Mouse (Mus musculus) layer of hippocampus, adult 18-20 months (tissue): ENCODE data around the gene Brinp1. TPM values are rescaled to one million over a fixed set of nuclear protein-coding genes. Genes with fewer than 3 reads are reported as not detected.

Experiments
- DNase-seq, 2 experiments: peaks; one replicate each; pipeline ENCODE4 v3.0.0; 2022; ENCODE audit warnings: low spot score in 2 of 2
- long read RNA-seq: library from polyadenylated mRNA; stranded (forward); transcript quantifications from one replicate; pipeline ENCODE4 v2.0.0, GENCODE M21; 2021
- total RNA-seq, 2 experiments: library from RNA; stranded (reverse); gene quantifications; 2 replicates each; pipeline ENCODE4 v1.2.3; 2021

The Brinp1 gene
- 100 to 1,000 TPM; 191 to 210 TPM for total RNA-seq
- long read RNA-seq, transcript Brinp1-201 (8 exons, 3,212 nt) = major isoform, 177 of 217 reads
- long read RNA-seq, partial matches to known transcripts = 11 of 217 reads
- long read RNA-seq, other reads (novel, unspliced or antisense) = 29 of 217 reads

DNA sequence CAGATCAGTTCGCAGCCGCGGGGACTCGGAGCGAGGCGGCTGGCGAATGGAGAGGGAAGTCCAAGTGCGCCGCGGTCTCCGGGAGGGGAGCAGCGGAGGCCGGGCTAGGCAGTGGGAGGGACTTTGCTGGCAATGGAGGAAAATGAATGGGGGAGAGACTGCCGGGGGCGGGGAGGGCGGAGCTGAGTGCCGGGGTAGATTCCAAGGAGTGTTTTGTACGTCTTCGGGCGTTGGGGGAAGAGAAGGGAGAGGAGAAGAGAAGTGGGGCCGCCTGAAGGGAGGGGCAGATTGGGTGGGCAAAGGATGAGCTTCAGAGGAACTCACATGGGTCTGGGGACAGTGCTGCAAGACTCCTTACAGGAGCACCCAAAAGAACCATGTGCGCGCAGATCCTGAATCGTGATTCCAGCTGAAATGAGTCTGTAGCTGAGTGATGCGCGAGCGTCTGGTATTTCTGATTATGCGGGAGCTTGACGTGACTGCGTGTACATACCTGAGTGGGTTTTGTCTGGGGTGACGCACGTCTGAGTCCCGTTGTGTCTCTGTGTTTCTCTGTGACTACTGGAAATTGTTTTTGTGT is at the start of gene Brinp1:
Gene Brinp1 (minus strand): TSS at position 76 of the 580 bp plus-strand sequence.
- DNase-seq = peak; percentile 90 to 94

DNA sequence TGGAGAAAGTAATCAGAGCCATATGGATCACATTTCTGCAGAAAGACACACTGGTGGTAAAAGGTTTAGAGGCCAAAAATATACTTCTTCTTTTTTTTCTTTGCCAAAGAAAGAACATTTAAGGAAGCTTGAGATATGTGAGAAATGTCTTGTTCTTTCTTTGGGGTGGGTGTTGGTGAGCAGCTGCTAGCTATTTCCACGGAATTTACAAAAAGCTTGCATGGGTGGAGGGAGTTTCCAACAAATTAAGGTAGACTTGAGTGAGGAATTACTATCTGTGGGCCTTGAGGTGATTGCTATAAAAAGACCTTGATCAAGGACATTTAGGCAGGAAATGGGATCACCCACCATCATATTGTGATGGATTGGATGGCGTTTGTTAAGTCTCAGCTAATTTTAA is 3.1 kb upstream of the Brinp1 start:
- DNase-seq = peak in 1 of 2 experiments; percentile 50

DNA sequence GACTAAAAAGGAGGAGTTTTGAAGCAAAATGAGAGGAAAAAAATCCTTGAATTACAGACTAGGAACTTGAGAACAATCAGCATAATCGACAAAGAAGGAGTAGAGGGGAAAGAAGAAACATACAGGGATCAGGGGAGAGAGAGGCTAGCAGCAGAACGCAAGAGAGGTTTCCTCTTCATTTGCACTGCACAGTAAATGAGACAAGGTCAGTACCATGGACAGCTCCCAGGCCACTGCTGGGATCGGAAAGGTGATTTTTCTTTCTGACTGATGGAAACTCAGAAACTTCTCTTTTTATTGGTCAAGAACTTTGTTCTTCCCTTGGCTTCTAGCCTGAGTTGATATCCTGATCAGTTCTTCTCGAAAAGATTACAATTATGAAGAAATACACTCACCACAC is 1.4 kb upstream of the Brinp1 start:
- no peak for DNase-seq

DNA sequence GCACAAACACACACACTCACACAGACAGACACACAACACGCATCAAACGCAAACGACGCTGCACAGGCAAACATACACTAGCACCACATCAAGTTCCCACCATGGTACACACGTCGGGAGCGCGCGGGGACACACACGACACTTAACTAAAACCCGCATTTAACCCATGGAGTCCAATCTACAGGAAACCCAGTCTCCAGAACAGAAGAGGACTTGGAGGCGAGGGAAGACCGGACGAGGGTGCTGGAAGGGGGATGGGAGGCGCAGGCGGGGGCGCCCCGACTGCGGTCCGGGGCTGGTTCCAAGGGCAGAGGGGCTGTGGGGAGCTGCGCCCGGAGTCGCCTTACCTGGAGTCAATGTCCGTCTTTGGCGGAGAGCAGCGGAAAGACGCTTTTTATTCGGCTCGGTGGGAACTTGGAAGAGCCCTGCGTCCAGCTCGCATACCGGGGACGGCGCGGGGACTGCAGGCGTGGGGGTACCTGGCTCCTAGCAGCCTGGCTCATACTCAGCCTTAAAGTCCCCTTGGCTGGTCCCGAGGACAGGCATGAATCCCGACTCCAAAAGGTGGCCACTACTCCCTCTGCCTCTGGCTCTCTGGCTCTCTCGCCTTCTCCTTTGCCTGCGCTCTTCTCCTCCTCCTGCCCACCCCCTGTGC is 403 bp downstream of the Brinp1 start:
- peak in 1 of 2 experiments; percentile 42 for DNase-seq

DNA sequence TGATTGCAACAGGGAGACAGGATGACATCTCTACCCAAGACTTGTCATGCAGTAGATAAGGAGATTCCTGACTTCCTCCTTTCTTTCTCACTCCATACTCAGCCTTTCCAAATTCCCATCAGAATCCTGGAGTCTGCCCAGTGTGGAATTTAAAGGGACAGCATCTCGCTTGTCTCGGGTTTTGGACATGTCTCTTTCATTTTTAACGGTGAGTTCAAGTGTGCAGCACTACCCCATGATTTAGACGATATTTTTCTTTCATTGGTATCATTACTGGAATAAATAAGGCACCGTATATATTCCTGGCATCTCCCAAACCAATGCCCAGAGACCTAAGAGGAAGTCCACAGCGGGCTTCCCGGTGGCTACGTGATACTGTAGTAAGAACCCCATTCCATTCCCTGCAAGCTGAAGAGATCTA is 1.1 kb downstream of the Brinp1 start:
- peak in 1 of 2 experiments; percentile 40 for DNase-seq

DNA sequence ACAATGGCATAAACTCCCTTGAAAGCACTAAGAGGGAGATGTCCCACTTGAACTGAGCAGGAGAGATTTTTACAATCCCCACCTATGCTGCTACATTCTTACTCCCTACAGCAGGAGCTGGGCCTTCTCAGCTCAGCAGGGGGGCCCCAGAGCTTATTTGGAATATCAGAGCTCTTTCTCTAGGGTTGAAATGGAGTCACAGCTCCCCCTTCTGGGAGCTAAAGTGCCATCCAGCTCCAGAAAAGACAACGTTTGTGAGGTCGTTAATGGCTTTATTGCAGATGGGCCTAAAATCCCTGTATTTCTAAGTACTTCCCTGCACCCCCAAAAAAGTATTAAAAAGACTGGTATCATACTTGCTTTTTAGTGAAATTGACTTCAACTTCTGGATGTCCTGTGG is 3.6 kb downstream of the Brinp1 start:
- peak; percentile 76 to 89 for DNase-seq

DNA sequence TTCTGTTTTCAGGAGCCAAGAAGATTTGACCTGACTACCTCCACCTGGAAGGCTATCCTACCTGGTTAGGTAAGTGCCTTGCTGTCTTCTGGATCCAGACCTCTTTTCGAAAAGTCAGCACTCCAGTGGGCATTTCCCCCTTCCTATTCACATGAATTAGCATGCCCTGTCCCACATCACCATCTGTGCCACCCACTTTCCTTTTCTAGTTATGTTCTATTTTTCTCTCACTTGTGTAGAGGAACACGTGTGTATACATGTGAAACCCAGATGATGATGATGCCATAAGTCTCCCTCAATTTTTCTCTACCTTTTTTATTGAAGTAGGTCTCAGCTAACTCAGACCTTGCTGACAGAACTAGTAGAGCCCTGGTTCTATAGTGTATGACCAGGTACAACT is 11.3 kb downstream of the Brinp1 start:
- peak in 1 of 2 experiments; percentile 52 for DNase-seq

DNA sequence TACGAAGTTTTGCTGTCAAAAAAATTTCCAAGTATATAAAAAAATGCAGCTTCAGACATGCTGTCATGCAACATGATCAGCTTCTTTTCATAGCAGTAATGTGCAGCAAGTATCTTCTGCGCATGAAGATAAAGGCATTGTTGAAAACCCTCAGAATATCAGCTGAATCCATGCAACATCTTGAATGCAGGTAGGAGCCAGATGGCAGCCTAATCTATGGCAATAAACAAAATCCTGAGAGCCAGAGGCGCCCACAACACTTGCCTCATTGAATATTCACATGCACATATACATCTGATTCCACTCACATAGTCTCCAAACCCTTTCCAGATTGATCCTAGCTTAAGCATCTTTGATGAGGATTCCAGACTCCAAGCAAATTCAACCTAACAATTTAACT is 24.2 kb downstream of the Brinp1 start:
- DNase-seq = peak in 1 of 2 experiments; percentile 66

DNA sequence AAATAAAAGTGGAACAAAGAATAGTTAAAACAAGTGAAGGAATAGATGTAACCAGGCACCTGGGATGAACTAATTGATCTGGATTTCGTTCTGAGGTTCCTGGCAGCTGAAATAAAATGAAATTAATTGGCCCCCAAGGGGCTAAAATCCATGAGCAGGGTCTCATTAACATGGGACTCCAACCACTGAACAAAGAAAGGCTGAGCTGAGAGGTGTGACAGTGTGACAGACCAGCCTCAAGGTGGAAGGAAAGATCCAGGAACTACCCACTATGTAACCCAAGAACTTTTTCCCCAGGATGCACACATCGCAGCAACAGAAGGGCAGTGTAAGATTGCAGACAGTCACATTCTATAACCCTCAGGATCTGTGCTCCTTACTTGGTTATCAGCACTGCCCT is 28.1 kb downstream of the Brinp1 start:
- no peak for DNase-seq

DNA sequence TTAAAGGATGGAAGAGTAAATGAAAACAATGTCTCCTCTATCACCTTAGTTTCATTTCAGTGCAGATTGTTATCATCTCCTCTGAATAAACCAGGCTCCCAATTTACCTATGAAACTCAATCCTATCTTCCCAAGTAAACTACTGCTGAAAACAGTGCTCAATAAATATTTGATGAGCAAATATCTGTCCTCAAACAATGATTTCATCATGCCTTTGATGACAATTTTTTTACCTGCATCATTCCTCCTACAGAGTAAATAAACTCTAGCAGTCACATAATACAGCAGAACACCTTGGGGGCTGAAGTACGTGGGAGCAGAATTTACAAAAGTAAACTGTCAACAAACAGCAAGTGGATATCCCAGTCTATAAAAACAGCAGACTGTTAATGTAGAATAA is 31.3 kb downstream of the Brinp1 start:
- DNase-seq = no peak

DNA sequence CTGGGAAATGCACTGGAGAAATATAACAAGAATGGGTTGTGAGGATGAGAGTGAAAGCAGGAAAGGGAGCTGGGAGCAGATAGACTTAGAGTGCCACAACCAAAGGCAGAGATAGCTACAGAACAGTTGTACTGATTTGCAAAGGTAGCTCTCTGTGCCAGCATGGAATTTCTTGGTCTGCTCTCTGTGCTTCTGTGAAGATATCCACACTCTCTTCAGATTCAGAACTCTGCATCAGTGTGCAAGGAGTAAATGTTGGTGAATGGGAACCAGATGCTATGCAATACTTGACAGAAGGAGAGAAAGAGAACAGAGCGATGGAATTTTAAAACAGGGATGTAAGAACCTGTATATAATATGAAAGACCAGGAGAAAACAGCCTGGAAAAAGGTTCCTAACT is 31.7 kb downstream of the Brinp1 start:
- no peak for DNase-seq

DNA sequence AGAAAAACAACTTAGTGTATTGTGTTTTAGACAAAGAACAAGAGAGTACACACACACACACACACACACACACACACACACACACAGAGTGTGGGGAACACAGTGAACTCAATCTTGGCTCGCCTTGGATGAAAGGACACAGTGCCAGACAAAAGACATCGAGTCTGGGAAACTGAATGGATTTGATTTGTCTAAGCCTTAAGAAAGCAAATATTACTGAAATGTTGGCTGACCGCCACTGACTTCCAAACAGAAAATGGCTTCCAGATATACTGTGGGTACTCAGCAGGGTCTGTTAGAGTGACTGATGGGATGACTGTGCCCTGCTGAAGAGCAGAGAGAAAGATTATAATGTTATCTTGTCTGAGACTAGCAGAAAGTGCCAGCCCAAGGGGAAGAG is 34.1 kb downstream of the Brinp1 start:
- DNase-seq = no peak

DNA sequence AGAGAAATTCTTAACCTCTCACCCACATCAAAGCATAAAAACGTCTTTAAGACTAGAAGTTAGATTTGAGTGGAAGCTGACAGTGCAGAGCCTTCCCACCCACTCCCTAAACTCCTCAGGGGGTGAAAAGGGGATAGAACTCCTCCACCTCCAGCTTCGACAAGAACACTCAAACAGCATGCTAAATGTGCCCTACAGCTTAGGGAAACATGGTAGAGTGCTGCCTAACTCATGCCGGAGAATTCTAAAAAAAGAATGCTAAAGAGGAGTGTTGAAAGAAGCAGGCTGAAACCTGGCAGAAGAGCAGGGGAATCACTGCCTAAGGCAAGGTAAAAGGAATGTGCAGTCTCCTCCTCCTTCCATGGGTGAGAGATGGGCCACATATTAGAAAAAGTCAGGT is 43.3 kb downstream of the Brinp1 start:
- DNase-seq = no peak

DNA sequence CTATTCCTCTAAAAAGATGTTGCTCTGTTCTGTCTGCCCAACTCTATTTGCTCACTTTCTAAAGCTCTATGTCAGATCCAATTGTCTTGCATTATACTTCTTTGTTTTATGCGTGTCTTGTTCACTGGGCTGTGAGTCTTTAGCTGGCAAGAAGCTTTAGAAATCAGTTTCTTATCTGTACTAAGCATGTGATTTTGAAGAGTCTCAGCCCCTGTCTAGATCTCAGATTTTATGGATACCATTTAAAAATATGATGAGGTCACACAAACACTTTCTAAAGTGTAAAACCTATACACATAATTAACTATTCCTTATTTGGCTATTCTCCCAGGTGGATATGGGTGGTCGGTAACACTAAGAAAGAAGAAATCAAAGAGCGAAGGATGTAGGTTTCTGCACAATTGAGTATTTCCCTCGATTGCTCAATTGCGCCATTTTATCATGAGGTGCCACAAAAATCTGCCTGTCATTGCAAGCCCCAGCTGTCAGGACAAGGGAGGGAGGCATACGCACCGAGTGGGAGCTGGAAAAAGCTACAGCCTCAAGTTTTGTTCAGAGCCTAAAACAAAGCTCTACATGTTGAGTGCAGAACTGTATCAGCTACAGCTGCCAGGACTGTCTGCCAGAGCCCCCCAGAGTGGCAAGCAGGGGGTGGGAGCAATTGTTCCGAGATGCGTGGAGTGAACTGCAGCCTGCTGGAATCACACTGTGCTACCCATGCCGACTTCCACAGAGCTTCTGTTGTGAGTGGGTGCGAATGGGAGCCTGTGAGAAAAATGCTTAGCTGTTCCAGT is 47.6 kb downstream of the Brinp1 start:
- peak; percentile 91 to 94 for DNase-seq

DNA sequence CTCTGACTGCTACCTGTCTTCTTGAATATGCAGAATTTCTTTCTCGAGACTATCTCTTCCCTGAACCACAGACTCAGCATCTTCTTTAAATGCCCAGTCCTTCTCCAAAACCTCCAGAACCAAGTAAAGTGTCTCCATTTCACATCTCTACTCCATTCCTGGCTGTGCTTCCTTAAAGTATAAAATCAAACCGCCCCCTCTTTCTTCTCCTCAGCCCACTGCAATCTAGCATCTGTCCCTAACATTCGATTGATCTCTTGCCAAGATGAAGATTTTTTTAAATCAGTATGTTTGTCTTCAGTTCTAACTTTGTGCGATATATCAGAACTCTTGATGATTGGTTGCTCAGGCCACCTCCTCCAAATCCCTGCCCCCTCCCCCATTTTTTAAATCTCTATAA is 63.7 kb downstream of the Brinp1 start:
- peak in 1 of 2 experiments; percentile 42 for DNase-seq

DNA sequence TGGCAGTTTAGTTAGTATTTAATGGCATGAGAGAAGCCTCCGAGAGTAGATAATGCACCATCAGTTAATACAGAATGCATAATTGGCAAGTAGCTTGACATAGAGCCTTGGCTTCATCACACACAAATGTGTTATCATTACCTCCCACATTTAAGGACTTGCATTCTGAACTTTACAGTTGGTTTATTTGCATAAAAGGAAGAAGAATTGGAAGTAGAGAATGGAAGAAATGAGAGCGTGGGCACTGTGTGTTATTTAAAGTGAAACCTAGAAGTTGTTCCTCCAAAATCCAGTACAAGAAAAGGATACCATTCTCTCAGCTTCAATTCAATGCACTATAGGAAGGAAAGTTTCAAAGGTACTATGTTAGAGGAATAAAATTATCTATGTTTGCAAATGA is 67.9 kb downstream of the Brinp1 start:
- peak in 1 of 2 experiments; percentile 23 for DNase-seq

DNA sequence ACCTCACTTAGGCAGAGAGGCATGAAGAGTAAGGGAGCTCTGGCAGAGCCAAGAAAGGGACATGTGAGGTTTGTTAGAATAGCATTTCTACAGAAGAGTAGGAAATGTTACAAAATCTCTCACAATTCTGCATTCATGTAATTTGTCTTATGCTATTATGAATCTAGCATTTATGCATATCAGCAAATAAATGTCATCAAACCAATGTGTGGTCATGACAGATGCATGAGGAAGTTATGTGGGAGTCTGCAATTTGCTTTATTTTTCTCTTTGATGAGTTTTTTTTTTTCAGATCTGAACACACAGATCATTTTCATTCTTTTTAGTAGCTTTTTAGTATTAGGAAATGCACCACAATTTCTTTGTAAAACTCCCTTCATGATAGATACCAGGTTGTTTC is 82.2 kb downstream of the Brinp1 start:
- peak in 1 of 2 experiments; percentile 70 for DNase-seq

DNA sequence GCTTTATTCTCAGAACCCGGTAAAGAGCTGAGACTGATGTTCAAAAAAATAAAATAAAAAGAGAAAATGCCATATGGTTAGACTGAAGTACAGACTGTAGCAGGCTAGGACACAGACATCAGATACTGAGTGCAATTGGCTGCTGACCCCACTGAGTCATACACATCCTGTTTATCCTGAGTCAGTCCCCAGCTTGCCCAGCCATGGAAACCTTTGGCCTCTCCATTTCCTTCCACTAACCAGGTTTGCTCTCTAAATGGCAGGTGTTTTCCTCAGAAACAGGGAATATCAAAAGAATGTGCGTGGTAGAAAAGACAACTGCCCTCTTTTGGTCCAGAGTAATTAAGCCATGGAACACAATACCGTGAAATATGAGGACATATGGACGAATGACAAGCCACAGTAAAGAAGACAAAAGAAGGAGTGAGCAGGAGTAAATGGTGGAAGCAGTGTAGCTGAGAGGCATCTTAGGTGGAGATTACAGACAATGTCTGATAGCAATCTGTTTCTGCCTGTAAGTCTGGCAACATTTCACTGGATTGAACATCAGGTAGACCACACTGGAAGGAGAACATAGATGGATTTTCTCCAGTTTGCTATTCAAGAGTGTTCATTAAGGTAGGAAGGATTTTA is 88.9 kb downstream of the Brinp1 start:
- DNase-seq = no peak

DNA sequence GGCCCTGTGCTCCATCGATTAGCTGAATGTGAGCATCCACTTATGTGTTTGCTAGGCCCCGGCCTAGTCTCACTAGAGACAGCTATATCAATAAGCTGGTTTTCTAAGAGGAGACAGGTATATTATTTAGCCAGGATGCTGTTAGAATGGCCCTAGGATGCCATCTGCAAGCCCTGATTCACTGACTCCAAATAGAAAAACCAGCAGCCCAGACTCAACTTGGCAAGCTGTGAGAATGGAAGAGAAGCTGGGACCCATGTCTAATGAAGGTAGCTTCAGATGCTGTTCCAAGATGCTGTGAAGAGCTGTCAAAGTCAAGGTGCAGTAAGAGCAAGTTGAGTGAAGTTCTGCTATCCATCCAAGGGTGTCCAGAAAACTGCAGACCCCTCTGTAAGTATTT is 89.5 kb downstream of the Brinp1 start:
- no peak for DNase-seq

DNA sequence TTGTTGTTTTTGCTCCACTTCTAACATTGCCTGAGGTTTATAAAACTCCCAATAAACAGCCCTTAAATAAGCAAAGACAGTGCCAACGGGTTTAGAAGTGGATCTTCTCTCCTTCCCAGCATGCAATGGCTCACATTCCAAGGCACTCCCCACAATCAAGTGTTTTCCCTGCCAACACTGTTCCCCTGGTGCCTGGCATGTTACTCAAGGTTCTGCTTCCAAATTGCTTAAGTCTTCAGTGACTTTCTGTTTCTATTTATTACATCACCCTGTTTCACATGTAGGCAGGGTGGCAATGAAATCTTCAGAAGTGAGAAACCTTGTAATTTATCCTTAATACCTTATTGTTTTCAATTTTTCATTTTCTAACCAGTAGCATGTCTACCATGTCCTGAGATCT is 97.3 kb downstream of the Brinp1 start:
- DNase-seq = no peak

DNA sequence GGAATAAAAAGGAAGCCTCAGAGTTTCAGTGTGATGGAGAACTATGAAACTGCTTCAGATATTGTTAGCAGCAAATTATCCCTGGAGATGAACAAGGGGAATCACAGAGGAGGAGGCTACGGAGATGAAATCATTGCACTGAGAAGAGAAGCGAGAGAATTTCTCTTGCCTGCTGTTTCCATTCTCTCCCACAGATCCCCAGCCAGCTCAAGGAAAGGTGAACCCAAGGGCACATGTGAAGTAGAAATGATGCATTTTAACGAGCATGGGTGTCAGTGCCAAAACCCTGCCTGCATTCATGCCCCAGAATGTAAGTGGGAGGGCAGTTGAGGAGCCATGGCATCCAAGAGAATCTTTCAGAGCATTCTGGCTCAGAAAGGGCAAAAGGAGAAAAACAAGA is 104.5 kb downstream of the Brinp1 start:
- DNase-seq = peak in 1 of 2 experiments; percentile 30

DNA sequence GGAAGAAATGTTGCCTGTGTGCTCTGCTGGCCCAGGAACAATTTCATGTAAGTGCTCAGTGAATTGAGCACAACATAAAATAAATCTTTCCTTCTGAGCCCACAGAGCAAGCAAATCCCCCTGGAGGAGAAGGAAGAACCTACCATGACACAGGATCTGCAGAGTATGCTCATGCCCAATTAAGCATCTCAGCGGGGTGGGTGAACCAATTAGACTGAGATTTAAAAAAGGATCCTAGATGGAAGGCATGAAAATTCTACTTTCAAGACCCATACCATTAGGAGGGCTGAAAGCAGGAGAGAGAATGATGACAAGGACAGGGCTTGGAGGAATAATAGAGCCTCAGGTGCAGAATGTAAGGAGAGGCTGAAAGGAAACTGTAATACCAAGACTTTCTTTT is 107.2 kb downstream of the Brinp1 start:
- no peak for DNase-seq
